Mouse (Mus musculus): ENCODE measurements around the gene Fosb.
A peak's percentile ranks its signal among the peaks of the same experiment; 100 is the strongest.

Fosb gene

DNA sequence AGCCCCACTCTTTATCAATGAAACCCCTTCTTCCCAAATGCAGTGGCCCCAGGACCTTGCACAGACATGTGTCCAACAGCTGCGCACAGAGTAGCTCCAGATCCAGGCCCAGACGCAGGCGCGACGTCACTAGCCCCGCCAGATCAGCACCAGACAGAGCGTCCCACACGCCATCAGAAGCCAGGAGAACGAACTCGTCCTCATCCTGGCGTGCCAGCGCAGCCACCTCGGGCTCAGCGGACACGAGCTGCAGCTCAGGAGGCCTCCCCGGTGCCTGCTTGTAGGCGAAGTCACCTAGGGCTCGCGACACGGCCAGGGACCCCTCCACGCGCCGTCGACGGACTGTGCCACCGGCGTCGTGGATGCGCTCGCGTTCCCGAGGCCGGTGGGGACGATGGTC is 30.8 kb downstream of the Fosb start:
- DNase-seq: no peak

DNA sequence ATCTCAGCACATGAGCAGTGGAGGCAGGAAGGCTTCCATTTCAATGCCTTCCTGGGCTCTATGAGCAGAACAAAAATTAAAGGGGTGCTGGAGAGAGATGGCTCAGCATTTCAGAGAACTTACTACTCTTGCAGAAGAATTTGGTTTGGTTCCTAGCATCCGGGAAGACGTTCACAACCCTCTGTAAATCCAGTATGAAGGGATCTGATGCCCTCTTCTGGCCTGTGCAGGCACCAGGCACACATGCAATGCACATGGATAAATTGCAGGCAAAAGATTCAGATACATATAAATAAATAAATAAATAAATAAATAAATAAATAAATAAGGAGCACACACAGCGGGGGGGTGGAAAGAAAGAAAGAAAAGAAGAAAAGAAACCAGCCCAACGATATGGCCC is 33.6 kb downstream of the Fosb start:
- no peak for DNase-seq

DNA sequence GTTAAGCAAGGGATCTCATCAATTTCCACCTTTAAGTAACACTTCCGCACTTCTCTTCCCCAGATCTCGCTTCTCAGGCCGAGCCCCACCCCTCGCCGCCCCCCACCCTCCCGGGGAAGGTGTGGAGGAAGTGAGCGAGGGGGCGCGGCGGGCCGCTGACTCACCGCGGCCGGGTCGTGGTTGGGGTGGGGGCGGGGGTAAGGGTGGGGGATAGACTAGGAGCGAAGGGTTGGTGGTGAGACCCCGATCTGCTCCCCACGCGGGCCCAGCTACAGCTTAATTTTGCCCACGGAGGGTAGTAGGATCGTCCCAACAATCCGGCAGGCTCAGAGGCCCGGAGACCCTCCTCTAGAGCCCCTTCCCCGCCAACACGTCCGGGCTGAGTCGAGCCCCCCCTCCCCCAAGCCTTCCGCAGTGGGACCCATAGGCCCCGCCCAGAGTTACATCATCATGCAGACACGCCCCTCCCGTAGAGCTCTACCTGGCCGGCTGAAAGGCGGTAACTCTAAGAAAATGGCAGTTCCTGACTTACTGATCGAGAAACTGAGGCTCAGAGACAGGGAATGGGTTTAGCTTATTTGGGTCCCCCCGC is 37.6 kb downstream of the Fosb start:
- DNase-seq: peak; percentile 87

DNA sequence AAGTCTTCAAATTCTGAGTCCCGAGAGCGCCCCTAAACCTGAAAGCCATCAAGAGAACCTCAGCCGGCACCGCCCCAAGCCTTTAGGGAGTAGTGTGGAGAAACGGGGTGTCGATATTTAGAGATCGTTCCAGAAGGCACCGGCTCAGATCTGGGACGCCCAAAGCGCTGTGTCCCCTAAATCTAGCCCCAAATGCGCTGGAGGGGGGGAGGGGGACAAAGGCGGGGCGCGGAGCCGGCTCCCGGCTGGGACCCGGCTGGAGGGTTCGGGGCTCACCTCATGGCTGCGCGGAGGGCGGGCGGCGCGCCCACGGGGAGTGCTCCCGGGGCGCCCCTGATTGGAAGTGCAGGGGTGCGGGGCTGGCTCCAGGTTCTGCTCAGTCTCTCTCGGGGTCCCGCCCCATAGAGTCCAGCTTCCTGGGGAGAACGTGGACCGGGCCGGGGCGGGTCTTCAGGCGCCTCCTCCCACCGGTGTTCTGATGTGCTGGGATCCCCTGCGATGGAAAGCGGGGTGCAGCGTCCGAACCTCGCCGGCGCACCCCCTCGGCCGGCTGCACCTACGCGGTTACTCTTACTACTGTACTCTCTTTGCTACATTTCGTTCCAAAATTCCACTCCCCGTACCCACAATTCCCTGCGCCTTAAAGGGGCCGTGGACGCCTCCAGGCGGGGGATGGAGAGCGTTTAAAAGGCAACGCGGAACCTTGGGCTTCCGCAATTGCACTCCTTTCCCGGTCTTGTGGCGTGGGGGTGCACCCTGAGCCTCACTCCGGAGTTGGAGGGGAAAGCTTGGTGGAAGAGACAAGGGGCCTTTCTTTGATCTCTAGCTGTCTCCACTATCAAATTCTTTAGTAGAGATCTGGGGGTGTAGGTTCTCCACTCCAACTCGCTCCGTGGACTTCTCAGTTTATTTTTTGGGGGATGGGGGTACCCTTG is 38.3 kb downstream of the Fosb start, which contains the start of gene Vasp:
Gene Vasp, minus strand, starts transcription at position 580 of the 935 bp plus-strand sequence.
- DNase-seq: peak; percentile 91

DNA sequence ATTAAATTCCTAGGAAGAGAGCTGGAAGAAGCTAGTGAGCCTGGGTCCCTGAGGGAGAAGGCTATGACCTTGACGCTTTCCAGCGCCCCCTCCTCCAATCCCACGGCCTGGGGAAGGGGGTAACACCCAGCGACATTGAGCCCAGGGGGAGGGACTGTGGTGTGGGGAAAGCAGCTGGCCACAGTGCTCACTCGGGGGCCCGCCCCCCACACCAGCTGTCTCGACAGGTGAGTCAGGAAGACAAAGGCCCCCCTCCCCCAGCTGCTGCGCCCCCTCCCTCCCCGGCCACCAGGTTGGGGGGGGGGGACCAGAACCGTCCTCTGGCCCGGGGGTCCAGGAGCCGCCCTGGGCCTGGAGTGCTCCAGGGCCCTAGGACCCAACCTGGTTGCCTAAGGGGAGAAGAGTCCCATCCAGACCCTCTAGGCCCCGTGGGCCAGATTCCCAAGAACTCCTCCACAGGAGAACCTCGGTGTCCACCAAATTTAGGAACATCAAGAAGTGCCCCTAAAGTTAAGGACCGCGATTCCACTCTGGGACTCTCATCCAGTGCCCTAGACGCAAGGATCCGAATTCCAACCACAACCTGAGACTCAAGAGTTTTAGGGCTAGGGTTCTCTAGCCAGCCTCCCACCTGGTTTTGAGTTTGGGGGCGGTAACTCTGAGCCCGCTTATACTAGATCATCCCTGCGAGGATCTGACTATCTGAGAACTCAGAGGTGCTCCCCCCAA is 39.2 kb downstream of the Fosb start:
- no peak for DNase-seq

DNA sequence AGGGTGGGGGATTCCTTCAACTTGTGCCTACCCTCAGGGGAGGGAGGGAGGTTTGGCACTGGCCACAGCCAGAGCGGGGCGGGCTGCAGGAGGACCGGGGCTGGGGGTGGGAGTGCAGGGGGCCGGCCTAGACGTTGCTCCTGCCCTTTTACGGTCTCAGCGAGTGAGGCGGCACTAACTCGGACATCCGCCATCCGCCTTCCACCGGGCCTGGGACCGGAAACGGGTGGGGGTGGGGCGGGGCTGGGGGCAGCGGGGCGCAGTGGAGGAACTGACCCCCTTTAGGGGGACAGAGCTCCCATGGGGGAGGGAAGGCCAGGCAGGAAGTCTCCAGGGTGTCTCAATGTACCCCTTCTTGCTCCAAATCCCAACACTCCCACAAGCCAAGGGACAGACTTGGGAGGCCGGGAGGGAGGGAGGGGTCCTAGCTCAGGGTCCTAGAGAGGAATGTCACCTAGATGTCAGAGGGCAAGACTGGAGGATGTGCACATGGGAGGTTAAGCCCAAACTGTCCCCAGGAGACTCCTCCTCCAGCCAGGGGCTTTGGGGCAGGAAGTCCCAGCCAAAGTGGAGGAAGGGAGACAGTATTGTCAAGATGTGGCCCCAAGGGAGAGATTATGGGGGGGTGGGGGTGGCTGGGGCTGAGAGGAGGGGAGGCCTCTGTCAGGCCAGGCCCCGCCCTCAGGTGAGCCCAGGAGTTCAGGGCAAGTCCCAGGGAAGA is 40.0 kb downstream of the Fosb start:
- DNase-seq: peak; percentile 64

DNA sequence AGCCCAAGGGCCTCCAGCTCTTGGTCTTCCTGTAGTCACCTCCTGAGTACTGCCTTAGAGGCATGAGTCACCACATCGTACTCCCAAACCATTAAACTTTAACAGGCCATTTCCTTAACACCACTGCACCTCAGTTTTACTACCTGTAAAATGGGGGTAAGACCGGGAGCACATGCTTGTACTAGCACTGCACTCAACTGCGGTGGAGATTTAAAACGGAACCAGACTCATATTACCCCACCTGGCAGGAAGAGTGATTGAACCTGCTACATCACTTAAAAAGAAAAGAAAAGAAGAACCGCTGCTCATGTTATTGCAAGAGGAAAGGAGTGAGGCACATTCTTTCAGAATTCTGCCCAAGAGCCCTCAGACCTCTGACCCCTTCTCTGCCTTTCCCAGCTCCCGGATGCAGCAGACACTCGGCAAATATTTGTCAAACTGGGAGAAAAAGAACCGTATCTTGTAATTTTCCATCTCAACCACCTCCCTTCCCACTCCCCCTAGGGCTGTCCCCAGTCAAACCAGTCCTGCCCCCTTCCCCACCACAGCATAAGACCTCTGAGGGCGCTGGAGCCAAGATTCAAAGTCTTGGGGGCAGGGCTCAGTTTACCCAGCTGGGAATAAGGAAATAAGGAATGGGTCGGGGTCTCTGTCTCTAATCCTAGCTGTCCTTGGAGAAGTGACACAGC is 40.7 kb downstream of the Fosb start:
- peak; percentile 48 for DNase-seq

DNA sequence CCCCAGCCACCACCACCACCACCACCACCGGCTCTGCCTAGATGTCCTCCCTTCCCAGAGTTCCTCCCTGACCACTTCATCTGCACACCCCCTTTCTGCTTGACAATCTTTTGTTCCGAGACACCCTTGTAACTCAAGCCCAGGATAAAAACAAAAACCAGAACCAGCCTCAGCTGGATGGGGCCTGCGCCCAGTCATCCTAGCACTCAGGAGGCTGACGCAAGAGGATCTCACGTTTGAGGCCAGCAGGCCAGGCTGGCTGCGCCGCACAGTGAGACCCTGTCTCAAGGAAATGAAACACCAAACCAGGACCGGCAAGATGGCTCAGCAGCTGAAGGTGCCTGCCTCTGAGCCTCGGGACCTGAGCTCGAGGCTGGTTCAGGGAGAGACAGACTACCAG is 42.8 kb downstream of the Fosb start:
- DNase-seq: no peak

DNA sequence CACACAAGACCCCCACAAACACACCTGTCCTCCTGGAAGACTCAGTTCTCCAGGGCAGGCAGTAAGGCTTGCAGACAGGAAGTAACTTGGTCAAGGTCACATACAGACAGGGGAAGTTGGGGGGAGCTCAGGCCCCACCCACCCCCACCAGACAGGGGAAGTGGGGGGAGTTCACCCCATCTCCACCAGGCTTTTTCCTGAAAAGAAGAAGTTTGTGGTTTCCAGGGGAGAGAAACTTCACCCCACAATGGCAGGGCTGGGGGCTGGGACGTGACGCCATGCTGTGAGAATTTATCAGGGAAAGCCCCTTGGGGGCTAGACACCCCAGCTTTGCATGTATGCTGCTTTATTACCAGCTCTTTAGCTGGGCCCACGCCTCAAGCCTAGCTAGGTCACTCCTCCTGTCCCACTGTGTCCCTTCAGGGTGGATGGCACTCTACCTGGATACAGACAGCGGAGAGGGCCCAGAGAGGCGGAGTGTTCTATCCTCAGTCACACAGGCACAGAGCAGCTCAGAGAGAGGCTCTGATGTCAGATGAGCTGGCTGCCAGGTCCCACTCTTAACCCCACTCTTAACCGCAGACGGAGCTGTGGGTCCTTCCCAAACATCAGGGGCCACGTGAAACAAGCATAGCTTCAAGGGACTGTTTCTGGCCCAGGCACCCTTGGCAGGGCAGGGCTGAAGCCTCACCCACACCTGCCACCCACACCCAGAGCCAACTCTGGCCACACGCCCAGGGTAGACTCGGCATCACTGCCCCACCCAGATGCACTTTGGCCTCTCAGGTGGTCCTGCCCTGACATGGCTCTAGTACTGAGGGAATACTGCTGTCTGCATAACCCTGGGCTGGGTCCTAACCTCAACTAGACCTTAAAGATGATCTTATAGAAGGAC is 43.7 kb downstream of the Fosb start:
- peak; percentile 46 for DNase-seq

DNA sequence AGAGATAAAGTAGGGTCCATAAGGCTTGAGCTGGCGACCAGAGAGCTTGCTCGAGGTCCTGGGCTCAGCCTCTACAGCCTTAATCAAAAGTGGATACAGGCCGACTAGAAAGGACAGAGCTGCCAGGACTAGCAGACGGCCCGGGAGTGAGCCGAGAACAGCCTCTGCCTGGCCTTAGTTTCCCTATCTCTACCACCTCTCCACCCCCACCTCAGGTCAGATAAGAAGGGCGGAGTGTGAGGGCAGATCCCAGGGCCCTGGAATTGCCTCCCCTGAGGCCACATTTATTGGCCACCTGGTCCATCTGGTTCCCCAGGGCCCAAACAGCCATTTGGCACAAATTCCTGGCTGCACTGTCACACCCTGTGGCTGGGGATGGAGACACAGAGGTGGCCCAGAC is 44.7 kb downstream of the Fosb start:
- no peak for DNase-seq

DNA sequence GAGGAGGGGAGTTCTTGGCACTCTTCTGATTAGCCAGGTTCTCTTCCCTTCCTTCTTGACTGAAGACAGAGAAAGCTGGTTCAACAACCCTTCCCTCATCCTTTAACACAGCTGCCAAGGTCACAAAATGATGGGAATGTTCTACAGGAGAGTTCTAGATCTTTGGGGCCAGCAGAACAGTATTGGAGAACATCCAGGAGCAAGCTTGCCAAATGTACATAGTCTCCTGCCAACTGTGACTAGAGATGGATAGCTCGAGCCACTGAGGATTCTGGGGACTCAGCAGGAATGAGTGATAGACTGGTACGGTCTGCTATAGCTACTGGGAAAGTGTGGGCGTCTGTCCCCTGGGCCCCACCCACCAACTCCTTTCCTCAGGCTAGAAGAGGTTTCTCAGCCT is 51.5 kb downstream of the Fosb start:
- no peak for DNase-seq

DNA sequence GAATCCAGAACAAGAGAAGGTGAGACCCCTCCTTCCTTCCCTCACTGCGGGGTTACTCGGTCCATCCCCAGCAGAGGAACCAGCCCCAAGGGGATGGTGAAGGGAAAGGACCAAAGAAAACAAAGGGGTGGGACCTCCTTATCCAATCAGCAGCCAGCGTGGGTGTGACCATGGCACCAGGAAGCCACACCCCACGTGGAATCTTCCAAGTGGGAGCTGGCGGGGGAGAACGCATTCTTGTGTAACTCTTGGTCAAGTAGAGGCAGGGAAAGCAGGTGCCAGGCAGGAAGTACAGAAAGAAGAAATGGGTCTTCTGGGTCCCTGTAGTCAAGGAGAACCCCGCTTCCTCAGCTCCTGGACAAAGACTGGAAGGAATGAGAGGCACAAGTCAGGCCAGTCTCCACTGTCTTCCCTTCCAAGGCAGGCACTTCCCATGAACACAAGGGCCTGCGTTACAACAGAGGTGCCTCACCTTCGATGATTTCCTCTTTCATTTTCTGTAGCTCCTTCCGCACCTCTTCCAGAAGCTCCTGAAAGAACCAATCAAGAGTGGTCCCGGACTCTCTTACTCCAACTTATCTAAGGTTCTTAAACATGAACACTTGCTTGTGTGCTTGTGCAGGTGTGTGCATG is 52.3 kb downstream of the Fosb start:
- DNase-seq: peak; percentile 81

DNA sequence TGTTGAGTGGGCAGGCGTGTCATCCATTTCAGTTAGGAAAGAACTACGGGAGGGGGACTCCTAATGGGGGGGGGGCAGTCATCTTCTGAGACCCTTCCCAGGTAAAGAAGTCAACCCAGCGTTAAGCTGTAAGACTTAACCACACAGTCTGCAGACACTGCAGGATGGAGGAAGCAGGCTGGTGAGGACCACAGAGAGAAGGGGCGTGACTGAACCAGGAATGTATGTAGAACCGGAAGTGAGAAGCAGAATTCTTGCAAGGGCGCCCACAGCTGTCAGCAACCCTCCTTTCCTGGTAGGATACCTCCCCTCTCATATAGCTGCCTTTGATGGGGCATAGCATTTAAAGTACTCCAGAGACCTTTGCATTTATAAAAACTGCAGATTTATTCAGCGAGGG is 53.3 kb downstream of the Fosb start:
- no peak for DNase-seq

DNA sequence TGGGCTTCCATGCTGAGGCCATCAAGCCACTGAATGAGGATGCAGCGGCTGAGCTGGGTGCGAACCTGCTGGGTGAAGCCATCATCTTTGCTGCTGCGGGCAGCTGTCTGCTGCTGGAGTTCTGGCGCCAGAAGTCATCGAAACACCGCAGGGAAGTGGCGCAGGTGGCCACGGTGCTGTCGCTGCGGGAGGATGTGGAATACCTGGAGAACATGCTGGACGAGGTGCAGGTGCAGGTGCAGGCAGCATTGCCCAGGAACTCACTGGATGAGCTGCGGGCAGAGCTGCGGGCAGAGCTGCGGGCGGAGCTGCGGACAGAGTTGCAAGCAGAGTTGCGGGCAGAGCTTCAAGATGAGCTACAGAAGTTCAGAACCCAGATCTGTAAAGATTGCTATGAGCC is 54.5 kb downstream of the Fosb start:
- DNase-seq: no peak

DNA sequence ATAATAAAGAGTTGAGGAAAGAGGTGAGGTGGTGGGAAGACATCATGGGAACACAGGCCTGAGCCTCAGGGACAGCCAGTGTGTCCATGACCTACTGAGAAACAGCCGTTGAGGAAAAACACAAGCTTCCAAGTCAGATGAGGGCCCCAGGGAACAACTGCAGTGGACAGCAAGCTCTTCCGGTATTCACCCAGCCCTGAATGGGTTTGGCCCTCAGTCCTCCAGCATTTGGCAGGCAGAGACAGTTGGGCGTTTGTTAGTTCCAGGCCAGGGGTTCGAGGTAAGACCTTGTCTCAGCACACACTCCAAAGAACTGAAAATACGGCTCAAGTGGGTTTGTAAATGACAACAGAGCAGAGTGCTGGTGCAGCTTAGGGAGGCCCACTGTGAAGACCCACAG is 56.4 kb downstream of the Fosb start:
- DNase-seq: no peak
